Mouse (Mus musculus): ENCODE data around the gene Lrrc28.

Lrrc28 gene

GRCm38 (mm10) chr7:67644833-67645680 is at the start of gene Lrrc28:
Lrrc28 (minus strand) TSS chr7:67645268.
- in situ Hi-C loops (cut with MboI, MseI) = no loop called here

- in situ Hi-C loops (cut with MboI, MseI) = loop anchor here (10.0 kb wide), 1 partner anchor 1102 kb away; no protein-coding TSS in a partner anchor
Observed at GRCm38 (mm10) chr7:67692791-67693538, 47.9 kb upstream of the Lrrc28 start.

GRCm38 (mm10) chr7:67692141-67692540 is 47.1 kb upstream of the Lrrc28 start:
- in situ Hi-C loops (cut with MboI, MseI) = loop anchor here (10.0 kb wide), 1 partner anchor 1103 kb away; no protein-coding TSS in a partner anchor

GRCm38 (mm10) chr7:67691036-67691435 is 46.0 kb upstream of the Lrrc28 start:
- in situ Hi-C loops (cut with MboI, MseI) = loop anchor here (10.0 kb wide), 1 partner anchor 1104 kb away; no protein-coding TSS in a partner anchor

GRCm38 (mm10) chr7:67689793-67690192 is 44.7 kb upstream of the Lrrc28 start:
- in situ Hi-C loops (cut with MboI, MseI) = loop anchor here (10.0 kb wide), 1 partner anchor 1105 kb away; no protein-coding TSS in a partner anchor

GRCm38 (mm10) chr7:67688281-67688680 is 43.2 kb upstream of the Lrrc28 start:
- in situ Hi-C loops (cut with MboI, MseI) = no loop called here

- in situ Hi-C loops (cut with MboI, MseI) = no loop called here
Observed at GRCm38 (mm10) chr7:67686545-67686944, 41.5 kb upstream of the Lrrc28 start.

- in situ Hi-C loops (cut with MboI, MseI) = no loop called here
Observed at GRCm38 (mm10) chr7:67683006-67683405, 37.9 kb upstream of the Lrrc28 start.

- in situ Hi-C loops (cut with MboI, MseI) = no loop called here
Observed at GRCm38 (mm10) chr7:67681078-67681477, 36.0 kb upstream of the Lrrc28 start.

GRCm38 (mm10) chr7:67678878-67679499 is 33.9 kb upstream of the Lrrc28 start:
- in situ Hi-C loops (cut with MboI, MseI) = loop anchor here (5.0 kb wide), 1 partner anchor 83 kb away; no protein-coding TSS in a partner anchor

GRCm38 (mm10) chr7:67673656-67674055 is 28.6 kb upstream of the Lrrc28 start:
- in situ Hi-C loops (cut with MboI, MseI) = no loop called here

- in situ Hi-C loops (cut with MboI, MseI) = no loop called here
Observed at GRCm38 (mm10) chr7:67672650-67673049, 27.6 kb upstream of the Lrrc28 start.

- in situ Hi-C loops (cut with MboI, MseI) = no loop called here
Observed at GRCm38 (mm10) chr7:67670965-67671364, 25.9 kb upstream of the Lrrc28 start.

- in situ Hi-C loops (cut with MboI, MseI) = no loop called here
Observed at GRCm38 (mm10) chr7:67663981-67664694, 19.1 kb upstream of the Lrrc28 start.

GRCm38 (mm10) chr7:67662424-67662823 is 17.4 kb upstream of the Lrrc28 start:
- in situ Hi-C loops (cut with MboI, MseI) = no loop called here

- in situ Hi-C loops (cut with MboI, MseI) = no loop called here
Observed at GRCm38 (mm10) chr7:67658110-67658509, 13.0 kb upstream of the Lrrc28 start.

- in situ Hi-C loops (cut with MboI, MseI) = no loop called here
Observed at GRCm38 (mm10) chr7:67655186-67655585, 10.1 kb upstream of the Lrrc28 start.

- in situ Hi-C loops (cut with MboI, MseI) = no loop called here
Observed at GRCm38 (mm10) chr7:67654668-67655067, 9.6 kb upstream of the Lrrc28 start.

GRCm38 (mm10) chr7:67652211-67652610 is 7.1 kb upstream of the Lrrc28 start:
- in situ Hi-C loops (cut with MboI, MseI) = no loop called here

GRCm38 (mm10) chr7:67648376-67648775 is 3.3 kb upstream of the Lrrc28 start:
- in situ Hi-C loops (cut with MboI, MseI) = no loop called here

- in situ Hi-C loops (cut with MboI, MseI) = no loop called here
Observed at GRCm38 (mm10) chr7:67647277-67647676, 2.2 kb upstream of the Lrrc28 start, which contains the start of gene Ttc23. Ttc23 (plus strand) TSS chr7:67647410.
